Mouse (Mus musculus) olfactory bulb, adult 2 months (tissue): ENCODE results near the gene Rasa3. TPM values are rescaled to one million over a fixed set of nuclear protein-coding genes. Genes with fewer than 3 reads are reported as not detected.

Experiments used
- H3K27ac ChIP-seq: fragments of 200-500 bp; 2 replicates; pipeline ENCODE4 v1.5.1; 2012; ENCODE audit warnings: low read depth, low read length; ENCODE audit not compliant: insufficient read depth
- H3K4me1 ChIP-seq: fragments of 200-500 bp; 2 replicates; pipeline ENCODE4 v1.6.1; 2012; ENCODE audit warnings: low read length; ENCODE audit not compliant: control insufficient read depth, insufficient read depth
- H3K4me3 ChIP-seq: fragments of 200-500 bp; 2 replicates; pipeline ENCODE4 v1.5.1; 2012; ENCODE audit warnings: mild to moderate bottlenecking, low read depth, low read length, moderate library complexity; ENCODE audit not compliant: insufficient read depth
- CTCF ChIP-seq: fragments of 200-500 bp; IDR thresholded peaks from 2 replicates; pipeline ENCODE4 v1.5.1; 2012; ENCODE audit warnings: low read depth, mild to moderate bottlenecking, low read length, moderate library complexity; ENCODE audit not compliant: insufficient read depth
- POLR2A ChIP-seq: fragments of 200-500 bp; IDR thresholded peaks from 2 replicates; pipeline ENCODE4 v1.6.1; 2012; ENCODE audit warnings: mild to moderate bottlenecking, low read depth, low read length, moderate library complexity; ENCODE audit not compliant: insufficient read depth
- WGBS: fragments of 180-500 bp; shearing (Covaris S2); methylation state at CpG from one replicate; pipeline ENCODE4 v1.1.7; 2018; 5-methylcytosine and 5-hydroxymethylcytosine counted together
- polyA plus RNA-seq: library from polyadenylated mRNA; stranded (reverse); fragments of >200 nt; gene quantifications from 2 replicates; pipeline ENCODE4 v1.2.4, GENCODE M21; 2012; ENCODE audit warnings: low replicate concordance; ENCODE audit not compliant: missing spikeins, insufficient read depth, insufficient read length

Rasa3 gene
- polyA plus RNA-seq, 1 experiment: not detected

DNA sequence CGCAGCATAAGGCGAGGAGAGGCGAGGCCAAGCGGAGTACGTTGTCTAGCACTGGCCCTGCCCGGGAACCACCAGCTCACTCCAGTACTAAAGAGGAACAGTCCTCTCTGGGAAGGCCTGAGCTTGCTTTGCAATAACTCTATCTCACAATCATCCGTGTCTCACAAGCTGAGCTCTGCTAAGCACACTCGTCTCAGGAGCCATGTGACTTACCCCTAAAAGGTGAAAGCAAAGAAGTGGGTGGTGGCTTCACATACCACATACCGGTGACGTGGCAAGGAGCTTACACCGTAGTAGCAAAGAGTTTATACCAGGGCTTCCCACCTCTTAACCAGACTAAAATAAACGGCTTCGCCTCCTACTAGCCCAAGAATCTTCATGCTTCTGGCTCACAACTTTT is 17.1 kb downstream of the Rasa3 start:
- 63% methylated on average over 13 of the region's 13 CpGs for WGBS

DNA sequence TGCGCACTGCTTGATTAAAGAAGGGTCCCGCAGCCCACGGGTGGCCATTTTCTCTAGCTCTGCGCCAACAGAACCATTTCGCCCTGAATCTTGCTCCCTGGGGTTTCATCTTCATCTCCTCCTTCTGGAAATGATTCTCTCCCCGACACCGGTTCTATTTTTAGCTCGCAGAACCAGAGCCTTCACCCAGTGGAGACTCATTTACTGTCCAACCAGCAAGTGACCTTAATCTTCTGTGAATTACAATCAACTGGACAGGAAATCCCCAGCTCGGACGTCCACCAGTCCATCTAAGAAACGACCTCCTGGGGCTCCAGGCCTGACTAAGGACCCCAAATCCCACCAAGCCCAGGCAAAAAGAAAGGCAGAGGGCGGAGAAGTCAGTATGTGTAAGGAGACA is 19.9 kb downstream of the Rasa3 start:
- peak overlapping the region; percentile 83 for H3K27ac ChIP-seq
- H3K4me1 ChIP-seq: peaks cover 55% of the 10 kb centered on the region
- 44% methylated on average over 12 of the region's 12 CpGs for WGBS
- H3K4me3 ChIP-seq: no peak overlapping the region
- TF ChIP-seq CTCF (no peak), POLR2A (no peak)

More for the DNA sequence above, 17.1 kb downstream of the Rasa3 start:
- TF ChIP-seq CTCF (no peak), POLR2A (no peak)
- H3K27ac ChIP-seq: 0 out of 2 replicates have a peak overlapping the region, but pooled peaks have one; percentile 12
- no peak overlapping the region for H3K4me3 ChIP-seq
- H3K4me1 ChIP-seq: peaks cover 49% of the 10 kb centered on the region

DNA sequence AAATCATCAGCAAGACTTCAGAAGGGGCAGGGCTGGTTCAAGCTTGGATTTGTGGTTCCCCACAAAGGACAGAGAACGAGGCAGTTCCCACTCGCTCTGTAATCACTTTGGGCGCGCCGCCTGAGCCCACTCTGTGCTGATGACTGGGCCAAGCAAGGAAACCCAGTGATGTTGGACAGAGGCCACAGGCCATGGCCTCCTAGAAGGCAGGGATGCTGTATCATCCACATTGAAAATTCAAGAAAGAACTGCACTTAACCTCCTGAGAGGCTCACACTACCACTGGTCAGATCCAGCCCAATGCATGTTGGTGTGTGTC is 22.4 kb downstream of the Rasa3 start:
- WGBS: 36% methylated on average over 5 of the region's 5 CpGs
- Histone ChIP-seq H3K27ac (peak overlapping the region; percentile 17; the same call in 1 of the 2 replicates), H3K4me1 (peaks cover 61% of the 10 kb centered on the region), H3K4me3 (no peak overlapping the region)
- TF ChIP-seq CTCF: no peak

DNA sequence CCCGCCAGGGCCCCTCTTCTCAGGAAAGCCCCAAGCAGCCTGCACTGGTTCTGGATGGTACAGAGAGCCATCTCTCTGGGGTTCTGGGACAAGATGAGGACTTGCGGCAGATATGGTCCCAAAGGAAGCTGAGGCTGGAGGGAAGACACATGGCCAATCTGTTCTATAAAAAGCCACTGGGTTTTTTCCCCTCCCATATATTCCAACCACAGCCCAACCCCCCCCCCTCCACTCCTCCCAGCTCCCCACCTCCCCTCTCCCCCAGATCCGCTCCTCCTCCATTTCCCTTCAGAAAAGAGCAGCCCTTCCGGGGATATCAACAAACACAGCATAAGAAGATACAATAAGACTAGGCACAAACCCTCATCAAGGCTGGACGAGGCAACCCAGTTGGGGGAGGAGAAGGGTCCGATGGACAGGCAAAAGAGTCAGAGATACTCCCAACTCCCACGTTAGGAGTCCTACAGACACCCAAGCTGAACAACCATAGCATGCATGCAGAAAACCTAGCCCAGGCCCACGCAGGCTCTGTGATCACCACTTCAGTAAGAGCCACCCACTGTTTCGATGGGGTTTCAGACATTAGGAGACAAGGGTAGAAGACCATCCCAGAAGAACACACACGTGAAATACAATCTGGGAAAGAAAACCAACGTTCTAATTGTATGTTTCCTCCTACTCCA is 22.9 kb downstream of the Rasa3 start:
- no peak for TF ChIP-seq POLR2A
- no peak for TF ChIP-seq CTCF
- H3K4me1 ChIP-seq: peaks cover 63% of the 10 kb centered on the region
- H3K27ac ChIP-seq: peak overlapping the region; percentile 66
- 35% methylated on average over 11 of the region's 11 CpGs for WGBS
- no peak overlapping the region for H3K4me3 ChIP-seq

DNA sequence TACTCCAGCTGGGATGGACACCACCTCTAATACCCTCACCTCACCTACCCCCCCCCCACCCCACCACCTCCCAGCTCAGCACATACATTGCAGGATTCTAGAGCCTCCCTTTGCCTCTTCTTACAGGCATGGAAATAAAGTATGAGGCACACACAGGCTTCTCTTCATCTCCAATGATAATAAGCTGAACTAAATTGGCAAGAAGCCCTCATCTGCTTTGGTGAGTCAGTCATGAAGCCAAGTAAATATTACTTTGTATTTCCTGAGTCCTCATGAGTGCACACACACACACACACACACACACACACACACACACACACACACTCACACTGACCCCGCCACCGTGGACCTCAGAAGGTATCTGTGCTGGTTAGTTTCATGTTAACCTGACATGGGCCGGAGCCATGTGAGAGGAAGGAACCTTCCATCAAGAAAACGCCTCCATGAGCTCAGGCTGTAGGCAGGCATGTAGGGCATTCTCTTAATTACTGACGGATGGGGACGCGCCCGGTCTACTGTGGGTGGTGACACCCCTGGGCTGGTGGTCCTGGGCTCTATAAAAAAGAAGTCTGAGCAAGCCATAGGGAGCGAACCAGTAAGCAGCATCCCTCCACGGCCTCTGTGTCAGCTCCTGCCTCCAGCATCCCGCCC is 26.7 kb downstream of the Rasa3 start:
- no peak for TF ChIP-seq CTCF
- no peak for TF ChIP-seq POLR2A
- WGBS: 58% methylated on average over 11 of the region's 11 CpGs
- H3K4me1 ChIP-seq: peaks cover 69% of the 10 kb centered on the region
- H3K27ac ChIP-seq: peak overlapping the region; percentile 63
- H3K4me3 ChIP-seq: no peak overlapping the region

DNA sequence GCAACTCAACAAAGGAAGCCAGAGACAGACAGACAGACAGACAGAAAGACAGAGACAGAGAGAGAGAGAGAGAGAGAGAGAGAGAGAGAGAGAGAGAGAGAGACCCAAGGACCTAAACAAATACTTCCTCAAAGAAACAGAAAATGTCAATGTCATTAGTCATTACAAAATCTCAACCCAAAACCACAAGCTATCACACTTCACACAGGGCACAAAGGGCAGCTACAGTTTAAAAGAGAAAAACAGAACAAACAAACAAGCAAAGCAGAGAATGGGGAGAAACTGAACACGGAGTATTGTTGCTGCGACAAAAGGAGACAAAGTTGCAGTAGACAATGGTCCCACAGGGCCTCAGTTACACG is 28.3 kb downstream of the Rasa3 start:
- Histone ChIP-seq H3K27ac (peak overlapping the region; percentile 95), H3K4me3 (no peak overlapping the region), H3K4me1 (peaks cover 76% of the 10 kb centered on the region)
- no peak for TF ChIP-seq CTCF
- no peak for TF ChIP-seq POLR2A
- WGBS: 14% methylated on average over 3 of the region's 3 CpGs

DNA sequence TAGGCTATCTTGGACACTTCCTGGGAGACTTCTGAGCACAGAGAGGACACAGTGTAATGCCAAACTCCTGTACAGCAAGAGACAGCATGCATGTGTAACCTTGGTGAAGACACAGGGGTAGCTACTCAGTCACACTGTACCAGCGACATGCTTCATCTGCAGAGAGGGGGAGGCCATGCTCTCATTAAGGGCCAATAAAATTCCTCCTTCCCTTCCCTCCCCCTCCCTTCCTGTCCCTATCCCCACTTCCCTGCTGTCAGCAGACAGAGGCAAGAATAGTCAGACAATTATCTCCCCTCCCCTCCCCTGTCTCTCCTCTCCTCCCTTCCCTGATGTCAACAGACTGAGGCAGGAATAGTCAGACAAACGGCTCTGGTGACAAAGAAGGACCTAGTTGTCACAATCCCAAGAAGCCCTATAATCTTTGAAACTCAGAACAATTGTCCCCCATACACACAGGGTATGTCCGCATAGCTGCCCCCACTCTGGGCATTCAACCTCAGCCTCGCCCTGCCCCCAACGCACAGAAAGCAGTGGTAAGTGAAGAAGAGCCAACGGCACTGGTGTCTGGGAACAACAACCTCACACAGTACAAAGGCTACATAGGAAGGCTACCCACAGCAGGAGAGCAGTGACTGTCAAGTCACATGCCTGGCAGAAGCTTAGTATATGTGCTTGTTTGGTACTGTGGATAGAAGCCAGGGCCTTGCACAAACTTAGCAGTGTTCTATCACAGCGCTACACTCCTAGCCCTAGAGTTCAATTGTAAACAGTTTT is 28.8 kb downstream of the Rasa3 start:
- Histone ChIP-seq H3K4me3 (no peak overlapping the region), H3K27ac (peak overlapping the region; percentile 95), H3K4me1 (peaks cover 75% of the 10 kb centered on the region)
- 9% methylated on average over 7 of the region's 7 CpGs for WGBS
- TF ChIP-seq CTCF: no peak
- no peak for TF ChIP-seq POLR2A

DNA sequence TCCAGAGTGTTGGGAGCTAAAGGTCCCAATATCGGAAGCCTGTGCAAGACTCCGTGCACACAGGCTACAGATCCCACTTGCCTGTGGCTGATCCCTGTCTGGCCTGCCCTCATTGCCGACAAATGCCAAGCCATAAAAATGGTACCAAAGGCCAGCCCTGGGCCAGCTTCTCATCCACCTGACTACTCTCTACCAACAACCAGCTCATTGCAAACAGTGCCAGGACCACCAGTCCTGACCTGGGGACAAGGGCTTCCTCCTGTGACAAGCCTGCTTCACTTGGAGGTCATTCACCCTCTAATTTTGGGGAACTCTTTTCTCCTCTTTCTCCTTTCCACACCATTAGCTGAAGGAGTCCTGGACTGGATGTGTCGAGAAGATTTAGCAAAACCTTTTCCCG is 29.8 kb downstream of the Rasa3 start:
- H3K4me1 ChIP-seq: peaks cover 76% of the 10 kb centered on the region

More for the DNA sequence above, 29.8 kb downstream of the Rasa3 start:
- TF ChIP-seq CTCF (no peak), POLR2A (no peak)
- H3K27ac ChIP-seq: peak overlapping the region; percentile 81
- 53% methylated on average over 5 of the region's 5 CpGs for WGBS
- H3K4me3 ChIP-seq: no peak overlapping the region
